Mouse (Mus musculus) neural tube, embryonic 14.5 days (tissue): Measurements from ENCODE around the gene Hs6st3. TPM values are rescaled to one million over a fixed set of nuclear protein-coding genes. Genes with fewer than 3 reads are reported as not detected.

ENCODE experiments used
- ATAC-seq: fragments of 200-750 bp; cut with Nextera tagmentation; 2 replicates; pipeline ENCODE4 v1.8.0; 2017; ENCODE audit warnings: low read depth, mild to moderate bottlenecking, moderate TSS enrichment, moderate library complexity
- H3K27ac ChIP-seq: fragments of 300-500 bp; sonication (generic); 2 replicates; pipeline ENCODE4 v1.5.1; 2014; ENCODE audit warnings: low read depth, mild to moderate bottlenecking, control low read depth, low read length, moderate library complexity, mixed read lengths
- H3K27me3 ChIP-seq: fragments of 300-500 bp; sonication (generic); 2 replicates; pipeline ENCODE4 v1.6.1; 2014; ENCODE audit warnings: low read length; ENCODE audit not compliant: control insufficient read depth, insufficient read depth
- H3K36me3 ChIP-seq: fragments of 300-500 bp; sonication (generic); 2 replicates; pipeline ENCODE4 v1.6.1; 2014; ENCODE audit warnings: low read length, mixed read lengths; ENCODE audit not compliant: control insufficient read depth, insufficient read depth
- H3K4me1 ChIP-seq: fragments of 300-500 bp; sonication (generic); 2 replicates; pipeline ENCODE4 v1.6.1; 2014; ENCODE audit warnings: low read length; ENCODE audit not compliant: control insufficient read depth, insufficient read depth
- H3K4me2 ChIP-seq: fragments of 300-500 bp; sonication (generic); 2 replicates; pipeline ENCODE4 v1.6.1; 2014; ENCODE audit warnings: mild to moderate bottlenecking, low read depth, low read length, control low read depth
- H3K4me3 ChIP-seq: fragments of 300-500 bp; sonication (generic); 2 replicates; pipeline ENCODE4 v1.5.1; 2014; ENCODE audit warnings: low read depth, low read length, control low read depth, mixed read lengths
- H3K9ac ChIP-seq: fragments of 300-500 bp; sonication (generic); replicated peaks from 2 replicates; pipeline ENCODE4 v1.6.1; 2014; ENCODE audit warnings: low read depth, mild to moderate bottlenecking, control low read depth, low read length, mixed read lengths
- H3K9me3 ChIP-seq: fragments of 300-500 bp; sonication (generic); 2 replicates; pipeline ENCODE4 v1.6.1; 2016; ENCODE audit warnings: low read length; ENCODE audit not compliant: control insufficient read depth
- WGBS: fragments of 180-500 bp; shearing (Covaris S2); extraction: QIAGEN DNeasy Blood & Tissue Kit; methylation state at CpG from one replicate; pipeline ENCODE4 v1.1.7; 2014; 5-methylcytosine and 5-hydroxymethylcytosine counted together
- polyA plus RNA-seq: library from polyadenylated mRNA; unstranded; fragments of >200 nt; fragmentation: Nextera tagmentation; extraction: Ambion mirVana; gene quantifications from 2 replicates; pipeline ENCODE4 v1.2.1, GENCODE M21; 2014

Gene Hs6st3
- polyA plus RNA-seq, 1 experiment from 2014 or later = 6.5 TPM

GRCm38 (mm10) chr14:119488978-119489703 is 351.0 kb downstream of the Hs6st3 start:
- 83% methylated on average over 5 of the region's 5 CpGs for WGBS
- ATAC-seq = no peak
- Histone ChIP-seq H3K4me1 (no peaks in the 10 kb centered on the region), H3K27ac (no peak overlapping the region), H3K4me3 (no peak overlapping the region), H3K36me3 (no peaks in the 10 kb centered on the region), H3K4me2 (no peak overlapping the region), H3K27me3 (no peaks in the 10 kb centered on the region), H3K9ac (no peak overlapping the region), H3K9me3 (no peaks in the 10 kb centered on the region)

DNA sequence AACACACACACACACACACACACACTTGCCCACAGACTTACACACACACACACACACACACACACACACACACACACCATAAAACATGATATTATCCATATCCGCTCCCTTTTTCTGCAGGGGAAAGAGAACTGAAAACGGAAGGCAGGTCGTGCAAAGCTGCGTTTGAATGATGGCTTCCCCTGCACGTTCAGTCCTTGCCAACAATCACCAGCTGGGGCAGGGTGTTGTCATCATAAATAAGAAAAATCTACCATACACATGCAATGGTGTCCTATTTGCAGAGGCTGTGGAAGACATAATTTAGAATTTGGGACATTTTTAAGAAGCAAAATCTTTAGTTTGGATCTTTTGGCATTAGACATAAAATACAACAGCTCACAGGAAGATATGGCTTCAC is 382.5 kb downstream of the Hs6st3 start:
- no peak for ATAC-seq

GRCm38 (mm10) chr14:119521056-119521455 is 382.9 kb downstream of the Hs6st3 start:
- Histone ChIP-seq H3K27me3 (0 out of 2 replicates have a peak, but pooled peaks cover 2% of the 10 kb centered on the region), H3K4me3 (no peak overlapping the region), H3K36me3 (no peaks in the 10 kb centered on the region), H3K27ac (no peak overlapping the region), H3K9ac (no peak overlapping the region), H3K4me2 (no peak overlapping the region), H3K9me3 (no peaks in the 10 kb centered on the region), H3K4me1 (no peaks in the 10 kb centered on the region)
- ATAC-seq = no peak
- WGBS = 91% methylated on average over 1 of the region's 1 CpGs

More for the DNA sequence above, 382.5 kb downstream of the Hs6st3 start:
- Histone ChIP-seq H3K9me3 (no peaks in the 10 kb centered on the region), H3K4me1 (no peaks in the 10 kb centered on the region), H3K4me3 (no peak overlapping the region), H3K36me3 (no peaks in the 10 kb centered on the region), H3K27ac (no peak overlapping the region), H3K27me3 (0 out of 2 replicates have a peak, but pooled peaks cover 2% of the 10 kb centered on the region), H3K4me2 (no peak overlapping the region), H3K9ac (no peak overlapping the region)
- 56% methylated on average over 5 of the region's 5 CpGs for WGBS

DNA sequence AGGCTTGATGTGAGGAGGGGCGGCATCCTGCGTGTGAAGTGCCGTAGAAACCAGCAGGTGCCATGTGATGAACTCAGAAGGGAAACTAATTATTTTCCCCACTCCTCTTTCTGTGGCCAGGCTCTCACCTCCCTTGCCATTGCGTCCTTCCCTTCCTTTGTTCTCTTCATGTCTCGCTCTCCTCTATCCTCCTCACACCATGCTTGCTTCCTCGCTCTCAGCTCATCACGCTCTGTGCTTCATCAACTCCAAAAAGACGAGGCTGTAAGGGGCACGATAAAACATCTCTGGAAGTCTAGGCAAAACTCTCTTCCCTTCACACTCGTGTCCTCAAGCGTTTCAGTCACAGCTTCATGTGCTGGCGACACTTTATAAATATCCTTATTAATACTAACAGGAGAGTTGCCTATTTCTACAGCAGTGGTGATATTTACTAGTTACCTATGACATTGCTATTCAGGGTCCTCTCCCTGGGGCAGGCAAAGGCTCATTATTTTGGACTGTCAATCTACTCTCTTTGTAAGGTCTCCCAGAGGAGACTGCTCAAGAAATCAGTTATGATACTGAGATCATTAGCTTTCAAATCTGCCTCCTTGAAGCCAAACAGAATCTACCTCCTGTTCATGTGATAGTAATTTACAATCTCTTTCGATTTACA is 394.9 kb downstream of the Hs6st3 start:
- WGBS = 78% methylated on average over 13 of the region's 13 CpGs
- Histone ChIP-seq H3K9me3 (no peaks in the 10 kb centered on the region), H3K27me3 (no peaks in the 10 kb centered on the region), H3K4me1 (no peaks in the 10 kb centered on the region), H3K4me3 (no peak overlapping the region), H3K27ac (no peak overlapping the region), H3K9ac (no peak overlapping the region), H3K4me2 (no peak overlapping the region), H3K36me3 (no peaks in the 10 kb centered on the region)
- no peak for ATAC-seq

DNA sequence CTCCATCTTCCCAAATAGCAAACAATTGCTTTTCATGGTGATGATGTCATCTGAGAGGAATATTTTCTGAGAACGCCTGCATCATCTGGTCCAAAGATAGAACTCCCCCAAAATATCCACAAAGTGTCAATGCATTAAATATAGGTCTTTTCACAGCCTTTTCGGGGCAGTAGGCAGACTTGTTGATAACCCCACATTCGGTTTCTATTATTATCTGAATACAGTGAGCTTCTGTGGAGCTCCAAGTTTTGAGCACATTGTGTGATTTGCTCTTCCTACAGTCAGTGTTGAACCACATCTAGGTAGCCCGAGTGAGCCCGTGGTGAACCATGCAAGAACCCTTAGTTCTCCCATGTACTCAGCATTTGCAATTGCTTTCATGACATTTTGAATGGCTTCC is 402.4 kb downstream of the Hs6st3 start:
- no peak for ATAC-seq
- Histone ChIP-seq H3K36me3 (no peaks in the 10 kb centered on the region), H3K4me1 (no peaks in the 10 kb centered on the region), H3K4me3 (no peak overlapping the region), H3K4me2 (no peak overlapping the region), H3K27me3 (no peaks in the 10 kb centered on the region), H3K27ac (no peak overlapping the region), H3K9ac (no peak overlapping the region), H3K9me3 (no peaks in the 10 kb centered on the region)
- WGBS = 92% methylated on average over 5 of the region's 5 CpGs

GRCm38 (mm10) chr14:119544596-119544995 is 406.5 kb downstream of the Hs6st3 start:
- ATAC-seq = no peak

DNA sequence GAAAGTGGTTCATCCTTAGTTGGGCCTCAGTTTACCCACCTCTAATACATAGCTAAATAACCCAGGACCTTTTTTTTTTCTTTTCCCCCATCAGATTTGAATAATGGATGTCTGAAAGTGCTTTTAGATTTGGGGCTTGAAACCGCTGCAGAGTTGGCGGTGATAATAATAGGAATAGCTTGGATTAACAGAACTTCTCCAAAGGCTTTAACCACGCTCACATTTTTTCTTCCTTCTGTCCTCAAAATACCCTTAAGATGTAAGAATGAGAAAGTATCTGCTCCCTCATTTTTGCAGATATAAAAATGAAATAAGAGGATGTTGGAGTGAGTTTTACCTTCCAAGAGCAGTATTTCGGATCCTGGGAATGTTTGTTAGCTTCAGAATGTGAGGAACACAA is 420.2 kb downstream of the Hs6st3 start:
- H3K9me3 ChIP-seq = no peaks in the 10 kb centered on the region
- no peak overlapping the region for H3K4me2 ChIP-seq
- no peaks in the 10 kb centered on the region for H3K27me3 ChIP-seq
- 87% methylated on average over 4 of the region's 4 CpGs for WGBS
- no peak overlapping the region for H3K4me3 ChIP-seq
- no peak overlapping the region for H3K27ac ChIP-seq
- no peaks in the 10 kb centered on the region for H3K36me3 ChIP-seq
- no peak for ATAC-seq
- H3K4me1 ChIP-seq = no peaks in the 10 kb centered on the region
- H3K9ac ChIP-seq = no peak overlapping the region

More at GRCm38 (mm10) chr14:119544596-119544995, 406.5 kb downstream of the Hs6st3 start:
- Histone ChIP-seq H3K27ac (no peak overlapping the region), H3K27me3 (no peaks in the 10 kb centered on the region), H3K9ac (no peak overlapping the region), H3K36me3 (no peaks in the 10 kb centered on the region), H3K4me2 (no peak overlapping the region), H3K4me1 (no peaks in the 10 kb centered on the region), H3K9me3 (no peaks in the 10 kb centered on the region), H3K4me3 (no peak overlapping the region)
- WGBS = 76% methylated on average over 3 of the region's 3 CpGs

- H3K4me1 ChIP-seq = peaks cover 3% of the 10 kb centered on the region; the same call in 1 of the 2 replicates
- no peak overlapping the region for H3K9ac ChIP-seq
- H3K27ac ChIP-seq = no peak overlapping the region
- no peak overlapping the region for H3K4me2 ChIP-seq
- no peaks in the 10 kb centered on the region for H3K36me3 ChIP-seq
- no peak overlapping the region for H3K4me3 ChIP-seq
- peak; percentile 65 for ATAC-seq
- 31% methylated on average over 10 of the region's 10 CpGs for WGBS
- no peaks in the 10 kb centered on the region for H3K27me3 ChIP-seq
- H3K9me3 ChIP-seq = no peaks in the 10 kb centered on the region
These were observed 443.9 kb downstream of the Hs6st3 start for GRCm38 (mm10) chr14:119582039-119582508.

DNA sequence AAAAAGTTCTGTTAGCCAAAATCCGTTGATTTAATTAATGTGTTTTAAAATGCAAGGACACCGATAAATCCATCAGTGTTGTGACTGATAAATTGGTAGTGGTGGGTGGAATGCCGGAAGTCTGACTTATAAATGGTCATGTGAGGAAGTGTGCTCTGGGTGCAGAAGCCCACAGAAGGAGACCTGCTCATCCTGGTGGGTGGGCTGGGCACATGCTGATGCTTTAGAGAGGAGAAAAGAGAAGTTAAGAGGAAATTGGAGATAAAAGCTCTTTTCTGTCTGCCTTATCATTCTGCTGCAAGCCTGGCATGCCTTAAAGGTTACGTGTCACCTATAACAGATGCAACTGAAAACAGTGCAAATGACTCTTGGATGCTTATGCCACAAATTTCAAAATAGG is 446.9 kb downstream of the Hs6st3 start:
- Histone ChIP-seq H3K9me3 (no peaks in the 10 kb centered on the region), H3K27ac (no peak overlapping the region), H3K4me1 (peaks cover 3% of the 10 kb centered on the region; the same call in 1 of the 2 replicates), H3K36me3 (no peaks in the 10 kb centered on the region), H3K4me3 (no peak overlapping the region), H3K27me3 (no peaks in the 10 kb centered on the region), H3K9ac (no peak overlapping the region), H3K4me2 (no peak overlapping the region)
- ATAC-seq = no peak
- 78% methylated on average over 4 of the region's 4 CpGs for WGBS
